Mouse (Mus musculus): ENCODE measurements around the gene Kank2. TPM values are rescaled to one million over a fixed set of nuclear protein-coding genes. Genes with fewer than 3 reads are reported as not detected.
A peak's percentile ranks its signal among the peaks of the same experiment; 100 is the strongest.

Kank2 gene
- polyA plus RNA-seq, 1 experiment from 2014 or later = 10.3 TPM

GRCm38 (mm10) chr9:21819181-21819729 is 20.7 kb upstream of the Kank2 start:
- Histone ChIP-seq H3K36me3 (ENCODE audit: insufficient read depth, low read length) (peaks cover 29% of the 10 kb centered on the region), H3K9me3 (replicated peaks; ENCODE audit: low read length) (no peaks in the 10 kb centered on the region), H3K27me3 (ENCODE audit: insufficient read depth, low read length) (no peaks in the 10 kb centered on the region), H3K9ac (ENCODE audit: low read depth, low read length) (no peak overlapping the region), H3K4me2 (ENCODE audit: low read length) (no peak overlapping the region), H3K4me3 (replicated peaks; ENCODE audit: low read depth, low read length) (no peak overlapping the region), H3K4me1 (replicated peaks; ENCODE audit: insufficient read depth, low read length) (no peaks in the 10 kb centered on the region), H3K27ac (no peak overlapping the region)
- no peak for TF ChIP-seq CTCF (IDR thresholded peaks at IDR 0.05; ENCODE audit: low read depth)
- DNase-seq (ENCODE audit: low spot score) (no peak), ATAC-seq (replicated peaks; ENCODE audit: low FRiP score, low read depth) (no peak)
- 100% methylated on average over 2 of the region's 2 CpGs for WGBS

GRCm38 (mm10) chr9:21818561-21818960 is 20.0 kb upstream of the Kank2 start:
- no peaks in the 10 kb centered on the region for H3K27me3 ChIP-seq (ENCODE audit: insufficient read depth, low read length)
- H3K27ac ChIP-seq = no peak overlapping the region
- H3K4me3 ChIP-seq (replicated peaks; ENCODE audit: low read depth, low read length) = no peak overlapping the region
- no peak for TF ChIP-seq CTCF (IDR thresholded peaks at IDR 0.05; ENCODE audit: low read depth)
- H3K36me3 ChIP-seq (ENCODE audit: insufficient read depth, low read length) = peaks cover 30% of the 10 kb centered on the region
- no peaks in the 10 kb centered on the region for H3K4me1 ChIP-seq (replicated peaks; ENCODE audit: insufficient read depth, low read length)
- no peak overlapping the region for H3K9ac ChIP-seq (ENCODE audit: low read depth, low read length)
- no peak overlapping the region for H3K4me2 ChIP-seq (ENCODE audit: low read length)
- ATAC-seq (replicated peaks; ENCODE audit: low FRiP score, low read depth) (no peak), DNase-seq (ENCODE audit: low spot score) (no peak)
- 96% methylated on average over 6 of the region's 6 CpGs for WGBS
- no peaks in the 10 kb centered on the region for H3K9me3 ChIP-seq (replicated peaks; ENCODE audit: low read length)

GRCm38 (mm10) chr9:21818125-21818524 is 19.6 kb upstream of the Kank2 start:
- H3K27me3 ChIP-seq (ENCODE audit: insufficient read depth, low read length) = no peaks in the 10 kb centered on the region
- WGBS = 87% methylated on average over 4 of the region's 4 CpGs
- TF ChIP-seq CTCF (IDR thresholded peaks at IDR 0.05; ENCODE audit: low read depth) = no peak
- no peak overlapping the region for H3K27ac ChIP-seq
- no peak for DNase-seq (ENCODE audit: low spot score)
- no peaks in the 10 kb centered on the region for H3K9me3 ChIP-seq (replicated peaks; ENCODE audit: low read length)
- no peaks in the 10 kb centered on the region for H3K4me1 ChIP-seq (replicated peaks; ENCODE audit: insufficient read depth, low read length)
- no peak overlapping the region for H3K4me3 ChIP-seq (replicated peaks; ENCODE audit: low read depth, low read length)
- H3K4me2 ChIP-seq (ENCODE audit: low read length) = no peak overlapping the region
- H3K36me3 ChIP-seq (ENCODE audit: insufficient read depth, low read length) = peaks cover 30% of the 10 kb centered on the region
- no peak for ATAC-seq (replicated peaks; ENCODE audit: low FRiP score, low read depth)
- no peak overlapping the region for H3K9ac ChIP-seq (ENCODE audit: low read depth, low read length)

- Histone ChIP-seq H3K27me3 (ENCODE audit: insufficient read depth, low read length) (no peaks in the 10 kb centered on the region), H3K4me2 (ENCODE audit: low read length) (no peak overlapping the region), H3K36me3 (ENCODE audit: insufficient read depth, low read length) (peaks cover 35% of the 10 kb centered on the region), H3K27ac (no peak overlapping the region), H3K4me1 (replicated peaks; ENCODE audit: insufficient read depth, low read length) (no peaks in the 10 kb centered on the region), H3K4me3 (replicated peaks; ENCODE audit: low read depth, low read length) (no peak overlapping the region), H3K9ac (ENCODE audit: low read depth, low read length) (no peak overlapping the region), H3K9me3 (replicated peaks; ENCODE audit: low read length) (no peaks in the 10 kb centered on the region)
- no peak for TF ChIP-seq CTCF (IDR thresholded peaks at IDR 0.05; ENCODE audit: low read depth)
- DNase-seq (ENCODE audit: low spot score) (no peak), ATAC-seq (replicated peaks; ENCODE audit: low FRiP score, low read depth) (0 out of 2 replicates have a peak, but pooled peaks have one; percentile 21)
- WGBS = 67% methylated on average over 9 of the region's 9 CpGs
Observed at GRCm38 (mm10) chr9:21816716-21817305, 18.3 kb upstream of the Kank2 start.

- DNase-seq (ENCODE audit: low spot score) (no peak), ATAC-seq (replicated peaks; ENCODE audit: low FRiP score, low read depth) (no peak)
- no peak overlapping the region for H3K27ac ChIP-seq
- H3K36me3 ChIP-seq (ENCODE audit: insufficient read depth, low read length) = peaks cover 25% of the 10 kb centered on the region
- no peak overlapping the region for H3K9ac ChIP-seq (ENCODE audit: low read depth, low read length)
- H3K4me3 ChIP-seq (replicated peaks; ENCODE audit: low read depth, low read length) = no peak overlapping the region
- no peak for TF ChIP-seq CTCF (IDR thresholded peaks at IDR 0.05; ENCODE audit: low read depth)
- no peaks in the 10 kb centered on the region for H3K27me3 ChIP-seq (ENCODE audit: insufficient read depth, low read length)
- H3K9me3 ChIP-seq (replicated peaks; ENCODE audit: low read length) = no peaks in the 10 kb centered on the region
- 77% methylated on average over 5 of the region's 5 CpGs for WGBS
- no peak overlapping the region for H3K4me2 ChIP-seq (ENCODE audit: low read length)
- H3K4me1 ChIP-seq (replicated peaks; ENCODE audit: insufficient read depth, low read length) = 0 out of 2 replicates have a peak, but pooled peaks cover 3% of the 10 kb centered on the region
Observed at GRCm38 (mm10) chr9:21811170-21811569, 12.6 kb upstream of the Kank2 start.

GRCm38 (mm10) chr9:21808561-21808960 is 10.0 kb upstream of the Kank2 start:
- Histone ChIP-seq H3K4me2 (ENCODE audit: low read length) (no peak overlapping the region), H3K27ac (no peak overlapping the region), H3K9ac (ENCODE audit: low read depth, low read length) (no peak overlapping the region), H3K36me3 (ENCODE audit: insufficient read depth, low read length) (peaks cover 14% of the 10 kb centered on the region), H3K27me3 (ENCODE audit: insufficient read depth, low read length) (no peaks in the 10 kb centered on the region), H3K4me1 (replicated peaks; ENCODE audit: insufficient read depth, low read length) (0 out of 2 replicates have a peak, but pooled peaks cover 3% of the 10 kb centered on the region), H3K4me3 (replicated peaks; ENCODE audit: low read depth, low read length) (no peak overlapping the region), H3K9me3 (replicated peaks; ENCODE audit: low read length) (no peaks in the 10 kb centered on the region)
- DNase-seq (ENCODE audit: low spot score) (no peak), ATAC-seq (replicated peaks; ENCODE audit: low FRiP score, low read depth) (no peak)
- peak; percentile 52 for TF ChIP-seq CTCF (IDR thresholded peaks at IDR 0.05; ENCODE audit: low read depth)
- WGBS = 69% methylated on average over 3 of the region's 3 CpGs

All from kidney, postnatal 0 days (tissue).